Mouse (Mus musculus): ENCODE data around the gene Zfp687.

Zfp687 gene

GRCm38 (mm10) chr3:95016532-95017056 is 1.3 kb upstream of the Zfp687 start:
- DNase-seq = no peak

GRCm38 (mm10) chr3:95015891-95016531 is 763 bp upstream of the Zfp687 start:
- peak; percentile 98 for DNase-seq

- peak; percentile 38 to 49 for DNase-seq
These were observed 658 bp downstream of the Zfp687 start for GRCm38 (mm10) chr3:95014428-95015151.

GRCm38 (mm10) chr3:95013699-95014427 is 1.4 kb downstream of the Zfp687 start:
- no peak for DNase-seq

- DNase-seq = no peak
These were observed 2.3 kb downstream of the Zfp687 start for GRCm38 (mm10) chr3:95012982-95013381.

- no peak for DNase-seq
These were observed 4.9 kb downstream of the Zfp687 start for GRCm38 (mm10) chr3:95010396-95010795.

GRCm38 (mm10) chr3:95007706-95008105 is 7.5 kb downstream of the Zfp687 start:
- DNase-seq = no peak

GRCm38 (mm10) chr3:95005651-95006050 is 9.6 kb downstream of the Zfp687 start:
- no peak for DNase-seq

GRCm38 (mm10) chr3:95003273-95003672 is 12.0 kb downstream of the Zfp687 start:
- DNase-seq = no peak

GRCm38 (mm10) chr3:95002569-95002968 is 12.7 kb downstream of the Zfp687 start:
- no peak for DNase-seq

- peak; percentile 52 to 85 for DNase-seq
These were observed 18.3 kb downstream of the Zfp687 start for GRCm38 (mm10) chr3:94996946-94997345.

- DNase-seq = no peak
These were observed 26.0 kb downstream of the Zfp687 start for GRCm38 (mm10) chr3:94989159-94989761.

- peak in 1 of 2 experiments; percentile 32 for DNase-seq
These were observed 27.7 kb downstream of the Zfp687 start for GRCm38 (mm10) chr3:94987578-94987977.

- peak in 1 of 2 experiments; percentile 25 for DNase-seq
These were observed 29.7 kb downstream of the Zfp687 start for GRCm38 (mm10) chr3:94985513-94985912.

- DNase-seq = no peak
These were observed 30.9 kb downstream of the Zfp687 start for GRCm38 (mm10) chr3:94984312-94984711.

- peak; percentile 83 to 89 for DNase-seq
These were observed 40.5 kb downstream of the Zfp687 start, which contains the start of gene Pi4kb for GRCm38 (mm10) chr3:94974528-94975422. Pi4kb (plus strand) TSS chr3:94974731.

GRCm38 (mm10) chr3:94974026-94974527 is 41.2 kb downstream of the Zfp687 start:
- no peak for DNase-seq

GRCm38 (mm10) chr3:94973620-94974019 is 41.6 kb downstream of the Zfp687 start:
- no peak for DNase-seq

- no peak for DNase-seq
These were observed 42.7 kb downstream of the Zfp687 start for GRCm38 (mm10) chr3:94972552-94972951.

GRCm38 (mm10) chr3:94965878-94966277 is 49.4 kb downstream of the Zfp687 start:
- no peak for DNase-seq

GRCm38 (mm10) chr3:94964989-94965388 is 50.3 kb downstream of the Zfp687 start:
- DNase-seq = no peak

- no peak for DNase-seq
These were observed 54.9 kb downstream of the Zfp687 start for GRCm38 (mm10) chr3:94960322-94960721.
